8 mouse cellular contexts compared by ENCODE assay signal in the genomic region with DNA sequence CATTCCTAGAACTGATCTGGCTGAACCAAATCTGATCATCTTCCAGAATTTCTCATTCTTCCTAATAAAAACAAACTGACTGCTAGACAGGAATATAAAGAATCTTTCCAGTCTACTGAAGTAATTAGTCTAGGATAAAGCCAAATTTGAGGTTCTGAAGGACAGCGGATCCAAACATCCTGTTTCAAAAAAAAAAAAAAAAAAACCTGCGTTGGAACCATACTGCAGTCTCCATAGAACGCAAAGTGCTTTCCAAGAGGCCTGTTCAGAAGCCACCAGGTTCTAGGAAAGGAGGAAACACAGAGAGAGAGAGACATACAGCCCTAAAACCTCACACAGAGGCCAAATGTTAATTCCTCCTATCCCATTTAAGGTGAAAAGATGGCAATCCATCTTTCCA. TPM values are rescaled to one million over a fixed set of nuclear protein-coding genes. Genes with fewer than 3 reads are reported as not detected.
DNase-seq lines count a peak whose midpoint lies in the region; ATAC-seq and TF ChIP-seq lines count a peak whose summit lies in the region.

No protein-coding gene starts in this region.

- H3K9ac ChIP-seq in kidney, embryonic 16.5 days (replicated peaks; ENCODE audit: low read length): peak overlapping the region; percentile 67
- peak overlapping the region; percentile 68 for H3K9ac ChIP-seq in hindbrain, embryonic 15.5 days
- H3K9ac ChIP-seq in midbrain, embryonic 15.5 days: peak overlapping the region; percentile 69

- 0 out of 2 replicates have a peak, but pooled peaks cover 6% of the 10 kb centered on the region for H3K4me1 ChIP-seq in kidney, embryonic 16.5 days (ENCODE audit: insufficient read depth, low read length)
- H3K4me1 ChIP-seq in cortical plate, adult 2 months (ENCODE audit: control insufficient read depth, insufficient read depth, low read length): no peaks in the 10 kb centered on the region
- H3K4me1 ChIP-seq in hindbrain, embryonic 15.5 days (replicated peaks): peaks cover 9% of the 10 kb centered on the region
- peaks cover 6% of the 10 kb centered on the region; the same call in 1 of the 2 replicates for H3K4me1 ChIP-seq in midbrain, embryonic 15.5 days

- no peaks in the 10 kb centered on the region for H3K27me3 ChIP-seq in kidney, embryonic 16.5 days (ENCODE audit: insufficient read depth, low read length)
- no peaks in the 10 kb centered on the region for H3K27me3 ChIP-seq in hindbrain, embryonic 15.5 days
- no peaks in the 10 kb centered on the region for H3K27me3 ChIP-seq in midbrain, embryonic 15.5 days (replicated peaks)

- no peaks in the 10 kb centered on the region for H3K36me3 ChIP-seq in kidney, embryonic 16.5 days (ENCODE audit: insufficient read depth, low read length)
- no peaks in the 10 kb centered on the region for H3K36me3 ChIP-seq in hindbrain, embryonic 15.5 days
- no peaks in the 10 kb centered on the region for H3K36me3 ChIP-seq in midbrain, embryonic 15.5 days (replicated peaks)

- TF ChIP-seq POLR2A in cortical plate, adult 2 months (IDR thresholded peaks at IDR 0.05; ENCODE audit: extremely low read depth, insufficient read depth, low read length): no peak

- DNase-seq in kidney, postnatal 10 days: no peak
- DNase-seq in layer of hippocampus, postnatal 36 days: no peak
- no peak for DNase-seq in gastrocnemius, postnatal 25 days
- DNase-seq in yolk sac, embryonic 10.5 days (ENCODE audit: low spot score): no peak

- peak overlapping the region; percentile 68 for H3K4me2 ChIP-seq in kidney, embryonic 16.5 days (replicated peaks; ENCODE audit: low read depth, low read length)
- peak overlapping the region; percentile 55 for H3K4me2 ChIP-seq in hindbrain, embryonic 15.5 days
- H3K4me2 ChIP-seq in midbrain, embryonic 15.5 days: peak overlapping the region; percentile 48

- no peaks in the 10 kb centered on the region for H3K9me3 ChIP-seq in kidney, embryonic 16.5 days (ENCODE audit: low read length)
- no peaks in the 10 kb centered on the region for H3K9me3 ChIP-seq in hindbrain, embryonic 15.5 days
- H3K9me3 ChIP-seq in midbrain, embryonic 15.5 days: no peaks in the 10 kb centered on the region

- H3K27ac ChIP-seq in kidney, embryonic 16.5 days (ENCODE audit: low read length): no peak overlapping the region
- peak overlapping the region; percentile 49; the same call in 1 of the 2 replicates for H3K27ac ChIP-seq in cortical plate, adult 2 months (ENCODE audit: insufficient read depth, low read length)
- H3K27ac ChIP-seq in hindbrain, embryonic 15.5 days (replicated peaks): peak overlapping the region; percentile 87
- peak overlapping the region; percentile 88 for H3K27ac ChIP-seq in midbrain, embryonic 15.5 days

- 41% methylated on average over 3 of the region's 3 CpGs for WGBS in kidney, embryonic 16.5 days
- WGBS in hindbrain, embryonic 15.5 days: 27% methylated on average over 3 of the region's 3 CpGs
- WGBS in midbrain, embryonic 15.5 days: 31% methylated on average over 3 of the region's 3 CpGs

- H3K4me3 ChIP-seq in kidney, embryonic 16.5 days (ENCODE audit: low read length): peak overlapping the region; percentile 61
- H3K4me3 ChIP-seq in cortical plate, adult 2 months (ENCODE audit: insufficient read depth, low read length): peak overlapping the region; percentile 91
- peak overlapping the region; percentile 58 for H3K4me3 ChIP-seq in hindbrain, embryonic 15.5 days
- H3K4me3 ChIP-seq in midbrain, embryonic 15.5 days: peak overlapping the region; percentile 57

- ATAC-seq in kidney, embryonic 16.5 days (ENCODE audit: low FRiP score, low TSS enrichment): no peak
- ATAC-seq in hindbrain, embryonic 15.5 days (ENCODE audit: low FRiP score, low read depth): no peak
- no peak for ATAC-seq in midbrain, embryonic 15.5 days (replicated peaks)

- TF ChIP-seq CTCF in cortical plate, adult 2 months (IDR thresholded peaks at IDR 0.05; ENCODE audit: extremely low read depth, insufficient read depth, low read length): no peak

RNA-seq across cellular contexts. Expression of gene Nkrf, which starts 1.0 kb away (rescaled TPM):
- polyA plus RNA-seq in kidney, embryonic 16.5 days (2015; fragmentation: Nextera tagmentation; extraction: Ambion mirVana): 1.2 and 1.4 TPM in 2 replicates
- polyA plus RNA-seq in cortical plate, adult 2 months (2012; rRNA removed): 16.5 and 16.7 TPM in 2 replicates
- polyA plus RNA-seq in hindbrain, embryonic 15.5 days (2015; fragmentation: Nextera tagmentation; extraction: Ambion mirVana): 14.8 and 16.1 TPM in 2 replicates
- 16.7 TPM in 2 replicates for polyA plus RNA-seq in midbrain, embryonic 15.5 days (2015; fragmentation: Nextera tagmentation; extraction: Ambion mirVana)
- 10 to 100 TPM; 31.7 to 33.2 TPM for total RNA-seq in layer of hippocampus, postnatal 36 days (2021)
- 1 to 10 TPM; 2.3 to 2.4 TPM for total RNA-seq in gastrocnemius, postnatal 25 days (2021)

RNA-seq across cellular contexts. Expression of gene C330007P06Rik, which starts 27.7 kb away (rescaled TPM):
- 29.5 and 33.9 TPM in 2 replicates for polyA plus RNA-seq in kidney, embryonic 16.5 days (2015; fragmentation: Nextera tagmentation; extraction: Ambion mirVana)
- polyA plus RNA-seq in cortical plate, adult 2 months (2012; rRNA removed): 23.2 and 26.0 TPM in 2 replicates
- 21.6 and 22.8 TPM in 2 replicates for polyA plus RNA-seq in hindbrain, embryonic 15.5 days (2015; fragmentation: Nextera tagmentation; extraction: Ambion mirVana)
- polyA plus RNA-seq in midbrain, embryonic 15.5 days (2015; fragmentation: Nextera tagmentation; extraction: Ambion mirVana): 17.7 and 18.5 TPM in 2 replicates
- total RNA-seq in layer of hippocampus, postnatal 36 days (2021): 10 to 100 TPM; 40.0 to 44.5 TPM
- total RNA-seq in gastrocnemius, postnatal 25 days (2021): 10 to 100 TPM; 10.9 to 11.2 TPM

RNA-seq across cellular contexts. Expression of gene Ube2a, which starts 28.0 kb away (rescaled TPM):
- polyA plus RNA-seq in kidney, embryonic 16.5 days (2015; fragmentation: Nextera tagmentation; extraction: Ambion mirVana): 116 and 118 TPM in 2 replicates
- 41.1 and 44.7 TPM in 2 replicates for polyA plus RNA-seq in cortical plate, adult 2 months (2012; rRNA removed)
- 115 and 119 TPM in 2 replicates for polyA plus RNA-seq in hindbrain, embryonic 15.5 days (2015; fragmentation: Nextera tagmentation; extraction: Ambion mirVana)
- polyA plus RNA-seq in midbrain, embryonic 15.5 days (2015; fragmentation: Nextera tagmentation; extraction: Ambion mirVana): 104 and 110 TPM in 2 replicates
- total RNA-seq in layer of hippocampus, postnatal 36 days (2021): 10 to 100 TPM; 55.9 to 62.0 TPM
- total RNA-seq in gastrocnemius, postnatal 25 days (2021): 10 to 100 TPM; 35.5 to 42.7 TPM
